8 mouse cellular contexts compared by ENCODE assay signal in the genomic region with DNA sequence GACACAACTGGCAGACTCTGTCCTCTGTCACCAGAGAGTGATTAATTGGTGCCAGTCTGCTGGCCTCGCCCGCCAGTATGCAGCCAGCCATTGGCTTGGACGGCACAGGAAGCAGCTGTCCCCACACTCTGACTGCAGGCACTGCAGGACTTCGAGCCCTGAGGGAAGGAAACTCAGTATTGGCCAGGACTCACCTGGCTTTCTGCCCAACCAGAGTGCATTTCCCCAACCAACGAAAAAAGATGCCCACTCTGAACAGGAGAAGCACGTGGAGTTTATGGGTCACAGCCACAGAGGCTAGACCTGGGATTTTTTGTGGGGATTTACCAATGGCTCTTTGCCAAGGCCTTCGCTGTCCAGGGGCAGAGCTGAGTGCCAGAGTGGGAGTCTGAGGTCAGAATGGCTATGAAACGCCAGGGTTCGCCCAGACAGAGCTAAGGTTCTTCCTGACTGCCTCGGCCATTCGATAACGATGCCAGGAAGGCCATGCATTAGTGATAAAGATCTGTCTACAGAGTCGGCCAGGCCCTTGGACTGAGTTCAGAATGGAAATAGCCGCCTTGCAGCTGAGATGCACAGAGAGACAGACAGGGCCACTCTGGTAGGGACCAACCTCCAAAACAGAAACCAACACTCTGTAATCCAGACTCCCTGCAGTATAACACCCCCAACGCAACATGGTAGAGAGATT.
DNase-seq lines count a peak whose midpoint lies in the region; ATAC-seq and TF ChIP-seq lines count a peak whose summit lies in the region.

No protein-coding gene starts in this region.

- no peaks in the 10 kb centered on the region for H3K9me3 ChIP-seq in midbrain, embryonic 14.5 days (ENCODE audit: control insufficient read depth, low read length)
- no peaks in the 10 kb centered on the region for H3K9me3 ChIP-seq in midbrain, embryonic 10.5 days (replicated peaks)
- H3K9me3 ChIP-seq in heart, embryonic 13.5 days = no peaks in the 10 kb centered on the region
- H3K9me3 ChIP-seq in kidney, embryonic 14.5 days (ENCODE audit: control insufficient read depth, low read length) = no peaks in the 10 kb centered on the region

- no peak for TF ChIP-seq CTCF in lung, adult 2 months (IDR thresholded peaks at IDR 0.05; ENCODE audit: insufficient read depth, low read length)

- H3K27ac ChIP-seq in midbrain, embryonic 14.5 days (replicated peaks; ENCODE audit: low read depth, low read length) = no peak overlapping the region
- H3K27ac ChIP-seq in midbrain, embryonic 10.5 days (replicated peaks) = no peak overlapping the region
- H3K27ac ChIP-seq in heart, embryonic 13.5 days (replicated peaks) = no peak overlapping the region
- H3K27ac ChIP-seq in kidney, embryonic 14.5 days (ENCODE audit: low read depth, low read length) = no peak overlapping the region

- no peak for TF ChIP-seq POLR2A in lung, adult 2 months (IDR thresholded peaks at IDR 0.05; ENCODE audit: borderline replicate concordance, extremely low read depth, low read depth, low read length)

- no peak overlapping the region for H3K9ac ChIP-seq in midbrain, embryonic 14.5 days (replicated peaks; ENCODE audit: low read length)
- H3K9ac ChIP-seq in heart, embryonic 13.5 days = no peak overlapping the region
- H3K9ac ChIP-seq in kidney, embryonic 14.5 days (ENCODE audit: low read depth, low read length) = no peak overlapping the region

- H3K4me1 ChIP-seq in midbrain, embryonic 14.5 days (ENCODE audit: control insufficient read depth, insufficient read depth, low read length) = no peaks in the 10 kb centered on the region
- H3K4me1 ChIP-seq in midbrain, embryonic 10.5 days = peaks cover 4% of the 10 kb centered on the region; the same call in 1 of the 2 replicates
- peaks cover 13% of the 10 kb centered on the region for H3K4me1 ChIP-seq in heart, embryonic 13.5 days
- peaks cover 11% of the 10 kb centered on the region for H3K4me1 ChIP-seq in kidney, embryonic 14.5 days (ENCODE audit: control insufficient read depth, insufficient read depth, low read length)
- peaks cover 3% of the 10 kb centered on the region for H3K4me1 ChIP-seq in lung, adult 2 months (ENCODE audit: control insufficient read depth, insufficient read depth, low read length)

- H3K27me3 ChIP-seq in midbrain, embryonic 14.5 days (ENCODE audit: control insufficient read depth, insufficient read depth, low read length) = no peaks in the 10 kb centered on the region
- no peaks in the 10 kb centered on the region for H3K27me3 ChIP-seq in midbrain, embryonic 10.5 days (ENCODE audit: low read depth, poor library complexity, severe bottlenecking)
- no peaks in the 10 kb centered on the region for H3K27me3 ChIP-seq in heart, embryonic 13.5 days (replicated peaks)
- no peaks in the 10 kb centered on the region for H3K27me3 ChIP-seq in kidney, embryonic 14.5 days (ENCODE audit: control insufficient read depth, insufficient read depth, low read length)

- 0 out of 2 replicates have a peak, but pooled peaks have one; percentile 37 for ATAC-seq in midbrain, embryonic 14.5 days (ENCODE audit: low FRiP score, low TSS enrichment)
- peak; percentile 58; the same call in 1 of the 2 replicates for ATAC-seq in heart, embryonic 13.5 days (ENCODE audit: extremely low read depth, insufficient number of reproducible peaks, low FRiP score, low TSS enrichment)
- ATAC-seq in kidney, embryonic 14.5 days (ENCODE audit: low FRiP score, low TSS enrichment) = peak; percentile 46; the same call in 1 of the 2 replicates

- H3K36me3 ChIP-seq in midbrain, embryonic 14.5 days (ENCODE audit: control insufficient read depth, insufficient read depth, low read length) = no peaks in the 10 kb centered on the region
- H3K36me3 ChIP-seq in midbrain, embryonic 10.5 days = no peaks in the 10 kb centered on the region
- H3K36me3 ChIP-seq in heart, embryonic 13.5 days = no peaks in the 10 kb centered on the region
- H3K36me3 ChIP-seq in kidney, embryonic 14.5 days (ENCODE audit: control insufficient read depth, insufficient read depth, low read length) = no peaks in the 10 kb centered on the region

- 73% methylated on average over 15 of the region's 15 CpGs for WGBS in midbrain, embryonic 14.5 days
- WGBS in midbrain, embryonic 10.5 days = 90% methylated on average over 15 of the region's 15 CpGs
- WGBS in heart, embryonic 13.5 days = 45% methylated on average over 15 of the region's 15 CpGs
- WGBS in kidney, embryonic 14.5 days = 41% methylated on average over 15 of the region's 15 CpGs
- 24% methylated on average over 15 of the region's 15 CpGs for WGBS in lung, adult 2 months

- no peak overlapping the region for H3K4me3 ChIP-seq in midbrain, embryonic 14.5 days (replicated peaks; ENCODE audit: low read depth, low read length)
- no peak overlapping the region for H3K4me3 ChIP-seq in midbrain, embryonic 10.5 days
- H3K4me3 ChIP-seq in heart, embryonic 13.5 days = no peak overlapping the region
- no peak overlapping the region for H3K4me3 ChIP-seq in kidney, embryonic 14.5 days (ENCODE audit: low read length)
- H3K4me3 ChIP-seq in lung, adult 2 months (replicated peaks; ENCODE audit: extremely low read depth, low read depth, low read length) = no peak overlapping the region

- DNase-seq in midbrain, embryonic 14.5 days = peak; percentile 64
- no peak for DNase-seq in midbrain, embryonic 10.5 days (ENCODE audit: low spot score)
- DNase-seq in cerebellum, postnatal 14 days = peak; percentile 81 to 82
- DNase-seq in lung, adult 2 months = peak; percentile 58
- peak; percentile 74 to 75 for DNase-seq in right cerebral cortex, postnatal 10 days (ENCODE audit: low spot score in 2 of 2)
- DNase-seq in thymus, postnatal 4 days = no peak

- H3K4me2 ChIP-seq in midbrain, embryonic 14.5 days (ENCODE audit: low read length) = no peak overlapping the region
- H3K4me2 ChIP-seq in heart, embryonic 13.5 days = peak overlapping the region; percentile 44
- no peak overlapping the region; the same call in 1 of the 2 replicates for H3K4me2 ChIP-seq in kidney, embryonic 14.5 days (replicated peaks; ENCODE audit: low read depth, low read length)

Comparison
In these comparisons a context has a peak if more than half of its experiments do, and no peak if none do; other contexts are left out.
1. DNase-seq: peak in midbrain, embryonic 14.5 days (single experiment), cerebellum, postnatal 14 days (2 of 2), lung, adult 2 months (single experiment) and right cerebral cortex, postnatal 10 days (2 of 2); none in midbrain, embryonic 10.5 days (single experiment) and thymus, postnatal 4 days (single experiment).
2. Peak in every context shown above with its lines, with median percentiles within 50 percentile points of each other: ATAC-seq.